Mouse (Mus musculus) MEL (cell line): ENCODE results near the gene Selenoo.

ENCODE experiments used
- EP300 ChIP-seq, 2 experiments: IDR thresholded peaks; 2 replicates each; pipeline ENCODE4 v1.6.1; 2011; ENCODE audit warnings: improper control_type of control experiment in 2 of 2, low read length in 2 of 2, low read depth in 1 of 2, mild to moderate bottlenecking in 1 of 2
- ETS1 ChIP-seq: IDR thresholded peaks from 2 replicates; pipeline ENCODE4 v1.6.1; 2012; ENCODE audit warnings: low read depth, mild to moderate bottlenecking, inconsistent platforms, low read length, improper control_type of control experiment, moderate library complexity
- MEF2A ChIP-seq: IDR thresholded peaks from 2 replicates; pipeline ENCODE4 v1.6.1; 2014; ENCODE audit warnings: low read depth, mild to moderate bottlenecking, inconsistent platforms, low read length, improper control_type of control experiment; ENCODE audit not compliant: poor library complexity, insufficient replicate concordance, severe bottlenecking; ENCODE audit errors: extremely low read depth
- POLR2A ChIP-seq, 2 experiments: IDR thresholded peaks; 2 replicates each; pipeline ENCODE4 v1.6.1; 2011 to 2012; ENCODE audit warnings: low read length in 2 of 2, mild to moderate bottlenecking in 2 of 2, control low read depth in 1 of 2, improper control_type of control experiment in 1 of 2, low read depth in 1 of 2, moderate library complexity in 1 of 2; ENCODE audit not compliant: control insufficient read depth in 1 of 2, insufficient read depth in 1 of 2, poor library complexity in 1 of 2
- RCOR1 ChIP-seq: IDR thresholded peaks from 2 replicates; pipeline ENCODE4 v1.6.1; 2012; ENCODE audit warnings: low read depth, mild to moderate bottlenecking, inconsistent platforms, low read length, improper control_type of control experiment
- TAL1 ChIP-seq: IDR thresholded peaks from 2 replicates; pipeline ENCODE4 v1.6.1; 2012; ENCODE audit warnings: mild to moderate bottlenecking, inconsistent platforms, low read length, moderate library complexity, mixed read lengths
- UBTF ChIP-seq: IDR thresholded peaks from 2 replicates; pipeline ENCODE4 v1.6.1; 2012; ENCODE audit warnings: low read depth, mild to moderate bottlenecking, inconsistent platforms, low read length, improper control_type of control experiment, moderate library complexity, borderline replicate concordance; ENCODE audit not compliant: insufficient read depth
- USF1 ChIP-seq: IDR thresholded peaks from 2 replicates; pipeline ENCODE4 v1.6.1; 2014; ENCODE audit warnings: low read depth, mild to moderate bottlenecking, inconsistent platforms, low read length, improper control_type of control experiment, moderate library complexity
- ZMIZ1 ChIP-seq: IDR thresholded peaks from 2 replicates; pipeline ENCODE4 v1.6.1; 2012; ENCODE audit warnings: low read depth, mild to moderate bottlenecking, inconsistent platforms, low read length, improper control_type of control experiment, moderate library complexity

DNA sequence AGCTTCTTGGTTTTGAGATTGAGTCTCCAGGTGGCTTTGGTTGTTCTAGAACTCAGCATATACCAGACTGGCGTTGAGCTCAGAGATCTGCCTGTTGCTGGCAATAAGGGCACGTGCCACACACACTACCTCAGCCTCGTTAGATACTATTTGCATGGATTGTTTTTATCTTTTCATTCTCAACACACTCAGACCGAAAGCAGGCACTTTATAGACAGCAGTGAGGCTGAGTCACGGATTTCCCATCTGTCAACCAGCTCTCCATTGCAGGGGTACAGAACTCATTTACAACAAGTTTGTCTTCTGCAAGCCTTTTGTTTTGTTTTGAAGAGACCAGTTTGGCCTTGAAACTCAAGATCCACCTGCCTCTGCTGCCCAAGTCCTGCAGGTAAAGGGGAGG lies 8.6 kb downstream of the Selenoo start:
- TF ChIP-seq UBTF (no peak), USF1 (no peak), TAL1 (no peak), POLR2A (IDR thresholded peaks at IDR 0.05; ENCODE audit: control insufficient read depth in 1 of 2, insufficient read depth in 1 of 2, low read depth in 1 of 2, low read length in 2 of 2, poor library complexity in 1 of 2) (no peak), ETS1 (no peak), ZMIZ1 (no peak), EP300 (IDR thresholded peaks at IDR 0.05; ENCODE audit: low read depth in 1 of 2, low read length in 2 of 2) (no peak), MEF2A (no peak), RCOR1 (no peak)
